Mouse (Mus musculus): ENCODE data around the gene Wnt4.

- TF ChIP-seq CTCF (IDR thresholded peaks at IDR 0.05; ENCODE audit: low read depth, low read length) (no peak), POLR2A (IDR thresholded peaks at IDR 0.05; ENCODE audit: borderline replicate concordance, low read depth, low read length) (no peak)
Observed at GRCm38 (mm10) chr4:137281273-137281672, 4.0 kb downstream of the Wnt4 start.

All from bone marrow macrophage, adult 2 months (primary cell).